Mouse (Mus musculus) kidney, adult 2 months (tissue): Measurements from ENCODE around the gene Smyd3.

Source experiments
- CTCF ChIP-seq: fragments of 200-500 bp; conservative IDR thresholded peaks from 2 replicates; pipeline ENCODE4 v1.5.1; 2011; ENCODE audit warnings: low read depth, mild to moderate bottlenecking, control low read depth, low read length, moderate library complexity, mixed read lengths; ENCODE audit not compliant: insufficient read depth, insufficient read length
- POLR2A ChIP-seq: fragments of 200-500 bp; IDR thresholded peaks from one replicate; pipeline ENCODE4 v1.6.1; 2011; ENCODE audit warnings: low read depth, low read length, control low read depth

DNA sequence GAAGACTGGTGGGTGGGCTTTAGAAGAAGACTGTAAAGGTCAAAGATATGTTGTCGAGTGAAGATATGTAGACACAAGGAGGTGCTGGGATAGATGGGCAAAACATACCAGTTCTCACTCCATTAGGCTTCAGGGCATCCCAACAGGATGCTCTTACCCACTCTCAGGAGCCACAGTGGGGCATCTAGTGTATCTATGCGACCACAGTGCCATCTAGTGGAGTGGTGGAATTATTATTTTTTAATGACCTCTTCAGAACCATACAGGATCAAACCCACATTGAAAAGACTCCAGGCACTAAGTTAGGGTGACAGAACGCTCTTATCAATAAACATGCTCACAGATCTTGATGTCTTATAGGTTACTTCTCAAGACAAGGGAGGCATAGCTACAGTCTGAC, 375.7 kb downstream of the Smyd3 start:
- TF ChIP-seq POLR2A = no peak
- TF ChIP-seq CTCF = peak; percentile 65
